Mouse (Mus musculus): ENCODE measurements at regions not wholly inside any gene's neighbourhood (a gene's known extent, or its start where the extent isn't known, plus 50 kb on each side); places are given as distances from the start of the nearest gene placed in this dataset.

DNA sequence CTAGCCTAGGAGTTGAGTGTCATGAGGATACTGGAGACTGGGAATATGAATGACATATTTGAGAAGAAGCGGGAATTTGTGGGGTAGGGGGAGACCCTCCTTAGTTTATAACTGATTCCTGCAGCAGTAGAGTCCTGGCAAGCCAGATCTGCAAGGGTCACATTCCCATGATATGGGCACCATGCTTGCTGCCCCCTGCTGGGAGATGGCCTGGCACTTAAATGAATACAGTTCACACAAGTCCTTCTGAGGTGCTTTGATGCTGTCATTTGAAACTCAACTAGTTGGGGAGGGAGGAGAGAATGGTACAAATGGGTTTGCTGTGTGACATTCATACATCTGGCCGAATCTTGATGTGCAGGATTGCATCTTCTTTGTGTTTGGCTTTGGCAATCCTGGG lies 556.4 kb downstream of the Ebf1 start:
- POLR2A ChIA-PET: no interaction called here
- CTCF ChIA-PET: no interaction called here

DNA sequence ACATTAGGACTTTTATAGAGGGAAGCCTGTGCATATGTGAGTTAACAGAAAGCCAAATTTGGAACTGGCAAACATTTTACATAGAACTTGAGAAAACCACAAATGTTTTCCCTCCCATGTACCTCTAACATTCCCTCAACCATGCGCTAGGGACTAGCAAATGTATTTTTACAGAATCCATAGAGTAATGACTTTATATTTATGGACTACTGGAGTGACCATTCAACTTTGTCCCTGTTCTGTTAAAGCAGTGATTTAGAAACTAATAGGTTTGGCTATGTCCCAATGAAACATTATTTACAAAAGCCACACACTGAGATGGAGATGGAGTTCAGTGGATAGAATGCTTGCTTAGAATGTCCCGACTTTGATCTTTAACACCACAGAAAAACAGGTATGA lies 557.0 kb downstream of the Ebf1 start:
- CTCF ChIA-PET: no interaction called here
- POLR2A ChIA-PET: no interaction called here

DNA sequence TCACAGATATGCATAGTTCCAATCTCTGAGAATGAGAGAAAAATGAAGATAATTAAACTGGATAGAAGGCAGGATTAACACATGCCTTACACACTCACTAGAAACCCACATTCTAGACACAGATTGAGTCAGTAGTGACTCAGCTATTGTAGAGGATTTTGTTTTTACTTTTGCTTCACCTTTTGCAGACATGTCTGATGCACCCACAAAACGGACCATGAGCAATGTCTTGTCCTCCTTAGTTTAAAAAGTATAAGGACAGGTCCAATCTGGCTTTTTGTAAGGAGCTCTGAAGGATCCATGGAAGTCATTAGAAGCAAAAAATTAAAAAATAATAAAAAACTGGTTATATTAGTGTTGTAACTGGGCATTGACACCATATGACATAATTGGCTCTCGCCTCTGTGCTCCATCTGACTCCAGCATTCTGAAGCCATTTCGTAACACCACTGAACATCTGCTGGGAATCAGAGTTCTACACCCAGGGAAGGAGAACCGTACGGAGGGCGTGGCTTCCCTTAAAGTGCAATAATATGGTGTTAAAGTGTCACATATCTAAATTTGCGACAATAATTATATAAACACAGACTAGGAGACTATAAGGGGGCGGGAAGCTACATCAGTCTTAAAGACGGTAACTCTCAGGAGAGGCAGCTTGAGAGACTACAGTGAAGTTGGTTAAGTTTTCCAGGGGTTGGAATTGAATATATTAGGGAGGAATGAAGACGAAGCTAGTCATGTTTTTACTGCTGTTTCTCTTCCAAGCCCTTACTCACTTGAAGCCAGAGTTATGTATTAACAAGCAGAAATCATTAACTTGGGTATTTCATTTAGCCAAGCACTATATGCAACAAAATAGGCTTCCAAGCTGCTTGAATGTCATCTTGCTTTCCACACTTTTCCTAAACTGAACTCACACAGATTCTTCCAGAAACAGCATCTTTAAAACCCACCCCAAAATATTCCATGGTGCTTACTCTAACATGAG lies 558.0 kb downstream of the Ebf1 start:
- ChIA-PET CTCF (interaction anchor here in 1 of 4 experiments (0.6 kb wide), 1 partner anchor 847 kb away, joined by 3 read pairs; no protein-coding TSS in a partner anchor), POLR2A (no interaction called here)

DNA sequence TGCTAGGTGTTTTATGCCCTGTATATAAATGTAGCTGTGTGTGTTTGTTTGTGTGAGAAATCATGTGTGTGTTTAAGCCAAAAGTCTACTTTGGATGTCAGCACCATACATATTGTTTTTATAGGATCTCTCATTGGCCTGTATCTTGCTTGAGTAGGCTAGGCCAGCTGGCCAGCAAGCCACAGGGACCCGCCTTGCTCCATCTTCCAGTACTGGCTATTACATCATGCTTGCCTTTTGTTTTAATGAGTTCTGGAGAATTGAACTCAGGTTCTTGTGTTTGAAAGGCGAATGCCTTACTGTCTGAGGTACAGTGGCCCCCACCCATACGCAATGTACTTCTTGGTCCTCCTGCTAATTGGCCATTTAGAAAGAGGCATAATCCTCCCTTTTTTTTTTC lies 559.9 kb downstream of the Ebf1 start:
- ChIA-PET POLR2A (no interaction called here), CTCF (no interaction called here)

DNA sequence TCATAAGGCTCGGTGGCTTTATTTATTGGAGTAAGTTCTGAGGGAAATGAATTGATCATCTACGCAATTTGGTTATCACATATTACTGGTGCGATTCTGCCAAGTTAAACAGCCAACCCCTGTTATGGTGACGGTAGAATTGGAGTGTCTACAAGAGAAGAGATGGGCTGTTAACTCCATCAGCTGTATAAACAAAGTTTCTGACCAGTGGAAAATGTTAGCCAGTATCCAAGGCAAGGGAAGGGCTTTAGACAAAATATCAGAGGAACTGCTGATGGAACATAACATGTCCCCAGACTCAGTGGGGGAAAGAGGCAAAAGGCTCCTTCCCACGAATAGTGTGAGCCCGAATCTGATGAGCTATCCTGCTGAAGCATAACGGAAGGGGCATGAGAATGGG lies 560.9 kb downstream of the Ebf1 start:
- ChIA-PET CTCF (interaction anchor here in 1 of 4 experiments (0.7 kb wide), 1 partner anchor 428 kb away, joined by 3 read pairs; no protein-coding TSS in a partner anchor), POLR2A (no interaction called here)

DNA sequence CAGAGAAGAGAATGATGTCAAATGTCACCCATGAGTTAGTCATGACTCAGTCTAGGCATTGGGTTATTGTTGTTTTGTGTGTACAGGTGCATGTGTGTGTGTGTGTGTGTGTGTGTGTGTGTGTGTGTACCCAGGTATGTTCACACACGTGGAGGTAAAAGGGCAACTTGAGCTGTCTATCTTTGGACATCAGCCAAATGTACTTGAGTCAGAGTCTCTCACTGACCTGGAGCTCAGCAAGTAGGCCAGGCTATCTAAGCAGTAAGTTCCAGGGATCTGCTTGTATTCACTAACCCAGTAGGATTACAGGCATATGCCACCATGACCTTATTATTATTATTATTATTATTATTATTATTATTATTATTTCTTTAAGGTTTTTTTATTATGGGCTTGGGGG lies 561.9 kb downstream of the Ebf1 start:
- ChIA-PET POLR2A (interaction anchor here in 1 of 4 experiments (0.8 kb wide), 1 partner anchor 76 kb away, joined by 3 read pairs; no protein-coding TSS in a partner anchor), CTCF (no interaction called here)

DNA sequence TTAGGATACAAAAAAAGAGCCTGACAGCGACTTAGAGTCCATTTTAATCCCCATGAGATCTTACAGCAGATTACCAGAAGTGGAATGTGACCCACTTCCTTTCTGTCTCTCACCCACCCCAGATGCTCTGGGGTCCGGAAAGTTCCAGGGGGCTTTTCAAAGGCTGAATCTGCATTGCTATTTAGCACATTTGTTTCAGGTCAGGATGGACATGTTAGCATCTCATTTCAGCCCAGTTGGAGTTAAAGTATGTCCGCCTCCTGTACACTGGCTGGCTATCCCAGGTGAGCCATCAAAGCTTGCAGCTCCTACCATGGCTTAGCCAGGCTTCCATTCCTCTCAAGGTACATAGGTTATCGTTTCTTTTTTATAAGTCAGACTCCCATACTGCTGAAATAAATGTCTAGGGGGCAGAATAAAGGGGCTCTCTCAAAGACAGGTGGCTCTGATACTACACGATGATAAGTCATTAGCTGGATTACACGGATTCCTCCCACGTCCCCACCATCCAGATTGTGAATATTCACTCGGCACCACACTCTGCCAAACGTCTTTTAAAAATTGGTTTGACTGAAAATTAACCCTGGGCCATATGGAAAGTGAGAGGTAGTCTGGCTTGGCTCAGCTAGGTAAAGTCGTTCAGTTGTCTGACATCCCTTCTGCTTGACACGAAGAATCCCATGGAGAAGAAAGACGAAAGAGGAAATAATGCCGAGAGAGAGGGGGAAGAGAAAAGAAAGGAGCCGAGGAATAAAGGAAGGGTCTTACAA lies 573.7 kb downstream of the Ebf1 start:
- POLR2A ChIA-PET: no interaction called here

DNA sequence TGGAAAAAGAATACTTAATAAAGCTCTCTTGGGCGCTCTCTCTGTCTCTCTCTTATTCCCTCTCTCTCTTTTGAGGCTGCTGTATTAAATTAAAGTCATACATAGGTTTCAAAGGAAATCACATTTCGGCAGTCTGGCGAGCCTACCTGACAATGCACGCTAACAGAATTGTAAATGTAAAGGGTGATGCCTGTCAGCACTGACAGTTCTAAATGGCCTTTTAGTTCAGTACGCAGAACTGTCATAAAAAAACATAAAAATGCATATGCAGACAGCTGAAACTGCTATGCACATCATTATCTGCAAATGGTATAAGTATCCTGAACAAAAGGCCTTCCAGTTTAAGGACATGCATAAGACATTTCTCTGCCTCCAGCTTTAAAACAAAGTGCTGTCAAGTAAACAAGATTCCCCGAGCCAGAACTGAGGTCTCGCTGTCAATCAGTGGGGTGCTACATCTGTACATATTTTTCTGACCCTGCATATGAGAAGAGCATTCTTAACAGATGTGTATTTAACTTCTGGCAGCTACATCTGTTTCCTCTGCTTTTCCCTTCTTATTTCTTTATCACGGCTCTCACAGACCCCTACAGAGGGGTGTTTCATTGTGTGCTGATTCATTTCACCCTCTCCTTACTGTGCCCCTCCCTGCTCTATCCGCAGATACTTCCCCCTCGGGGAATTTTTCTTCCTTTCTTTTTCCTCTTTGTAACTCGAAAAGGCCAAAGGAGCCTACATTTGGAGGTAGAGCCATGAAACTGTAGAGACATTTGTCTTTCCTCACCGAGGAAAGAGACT lies 574.5 kb downstream of the Ebf1 start:
- CTCF ChIA-PET: no interaction called here
- POLR2A ChIA-PET: interaction anchor here in 1 of 4 experiments (0.7 kb wide), 1 partner anchor 835 kb away, joined by 3 read pairs; no protein-coding TSS in a partner anchor

More for the DNA sequence above, 573.7 kb downstream of the Ebf1 start:
- CTCF ChIA-PET: no interaction called here

DNA sequence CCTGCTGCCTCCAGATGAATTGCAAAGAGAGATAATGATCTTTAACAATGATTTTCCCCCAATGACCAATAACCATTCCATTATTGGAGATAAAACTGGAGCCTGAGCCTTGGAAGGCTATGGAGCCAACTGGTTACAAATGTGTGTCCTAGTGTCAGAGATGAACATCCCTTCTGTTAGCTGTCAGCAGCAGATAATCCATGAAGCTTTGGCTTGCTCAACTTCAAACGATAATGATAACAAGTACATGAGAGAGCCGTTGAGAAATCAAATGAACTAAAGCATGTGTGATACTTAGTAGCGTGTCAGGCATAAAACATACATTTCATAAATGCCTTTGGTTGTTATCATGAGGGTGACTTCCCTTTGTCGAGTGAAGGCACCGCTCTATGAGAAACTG lies 576.2 kb downstream of the Ebf1 start:
- ChIA-PET POLR2A (no interaction called here), CTCF (no interaction called here)

DNA sequence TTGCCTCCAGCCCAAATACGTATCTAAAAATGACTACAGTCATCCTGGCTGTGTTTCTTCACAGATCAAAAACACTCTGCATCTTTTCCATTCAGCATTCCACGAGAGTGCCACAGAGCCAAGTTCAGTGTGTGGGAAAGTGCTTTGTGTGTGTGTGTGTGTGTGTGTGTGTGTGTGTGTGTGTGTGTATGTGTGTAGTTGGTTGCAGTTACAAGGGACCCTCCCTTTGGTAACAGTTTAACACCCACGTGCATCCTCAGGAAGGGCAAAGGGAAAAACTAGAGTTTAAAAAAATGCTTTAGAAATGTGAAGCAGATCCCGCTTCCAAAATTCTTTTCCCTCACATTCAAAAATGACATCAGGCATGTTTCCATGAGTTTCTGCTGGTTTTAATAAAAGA lies 582.4 kb downstream of the Ebf1 start:
- CTCF ChIA-PET: no interaction called here
- POLR2A ChIA-PET: no interaction called here

DNA sequence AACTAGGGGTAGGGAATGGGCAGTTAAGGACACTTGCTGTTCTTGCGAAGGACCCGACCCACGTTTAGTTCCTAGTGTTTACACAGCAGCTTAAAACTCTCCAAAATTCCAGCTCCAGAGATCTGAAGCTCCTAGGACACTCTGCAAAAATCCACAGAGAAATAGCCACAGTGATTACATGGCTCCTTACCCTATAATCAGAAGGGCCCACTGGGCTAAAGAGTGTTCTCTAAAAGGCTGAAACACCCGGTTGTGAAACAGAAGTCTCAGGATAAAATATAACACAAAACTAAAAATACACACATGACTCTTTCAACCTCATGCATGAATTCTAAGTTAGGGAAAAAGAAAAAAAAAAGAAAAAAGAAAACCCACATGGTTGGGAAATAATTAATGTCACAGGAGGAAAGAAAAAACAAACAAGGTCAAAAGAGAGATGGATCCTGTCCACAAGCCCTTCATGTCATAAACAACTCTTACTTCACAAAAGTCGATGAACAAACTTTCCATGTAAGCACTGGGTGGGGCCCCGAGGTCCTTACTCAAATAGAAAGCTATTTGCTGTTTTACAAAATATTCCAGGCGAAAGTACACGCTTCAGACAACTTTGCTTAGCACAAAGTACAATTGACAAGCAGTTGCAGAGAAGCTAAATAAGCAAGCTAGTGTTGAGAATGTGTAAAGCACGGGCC lies 583.7 kb downstream of the Ebf1 start:
- ChIA-PET CTCF (no interaction called here), POLR2A (no interaction called here)

DNA sequence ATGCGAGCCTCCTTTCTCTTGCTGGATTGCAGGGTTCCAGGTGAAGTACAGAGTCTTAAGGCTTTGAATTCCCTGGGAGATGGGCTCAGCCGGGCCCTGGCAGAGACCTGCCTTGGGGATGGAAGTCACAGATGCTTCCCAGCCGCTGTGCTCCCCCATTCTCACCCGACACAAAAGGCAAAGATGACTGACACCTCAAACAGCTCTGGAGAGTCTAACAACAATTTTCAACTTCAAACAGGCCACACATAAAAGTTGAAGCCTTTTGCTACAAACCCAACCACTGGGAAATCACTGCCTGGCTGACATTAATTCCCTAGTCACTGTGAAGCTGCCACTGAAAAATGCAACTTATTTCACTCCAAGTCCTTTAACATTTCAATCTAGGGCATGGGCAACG lies 586.3 kb downstream of the Ebf1 start:
- ChIA-PET CTCF (no interaction called here), POLR2A (no interaction called here)

DNA sequence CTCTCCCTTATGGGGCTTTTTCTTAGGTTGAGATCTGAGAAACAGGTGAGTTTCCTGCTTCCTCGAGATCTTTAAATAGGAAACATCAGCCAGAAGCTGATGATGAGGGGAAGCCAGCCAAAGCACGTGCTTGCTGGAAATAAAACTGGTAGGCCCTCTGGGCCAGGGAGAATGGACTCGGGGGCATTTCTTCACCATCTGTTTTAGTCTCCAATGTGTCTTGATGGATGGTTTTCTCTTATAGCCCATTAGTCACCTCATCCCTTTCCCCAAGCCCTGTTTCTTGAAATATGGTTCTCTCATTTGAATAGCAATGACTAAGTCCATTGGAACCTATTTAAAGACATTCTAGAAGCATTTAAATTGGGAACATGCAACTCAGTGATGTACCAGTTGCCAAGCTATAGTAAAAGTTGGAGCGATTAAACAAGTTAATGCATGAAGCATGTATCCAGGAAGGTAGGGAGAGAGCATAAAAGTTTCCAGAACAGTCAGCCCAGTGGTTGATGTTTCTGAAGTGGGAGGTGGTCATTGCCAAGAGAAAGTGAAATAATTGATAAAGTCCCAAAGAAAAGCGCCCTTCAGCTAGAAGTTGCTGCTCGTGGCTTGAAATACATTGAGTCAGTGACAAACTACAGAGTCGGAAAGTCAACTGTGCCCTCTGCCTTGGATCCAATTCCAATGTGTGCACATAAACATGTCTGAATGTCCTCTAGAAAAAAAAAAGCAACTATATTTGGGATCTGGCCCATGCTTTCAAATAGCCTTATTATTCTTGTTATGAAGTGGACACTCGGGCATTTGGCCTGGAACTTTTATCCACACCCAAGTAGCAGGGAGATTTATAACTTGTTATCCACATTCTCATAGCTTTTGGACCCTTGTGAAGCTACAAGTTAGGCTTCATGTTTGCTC lies 589.8 kb downstream of the Ebf1 start:
- ChIA-PET CTCF (no interaction called here), POLR2A (interaction anchor here in 1 of 4 experiments (0.6 kb wide), 1 partner anchor 711 kb away, joined by 3 read pairs; no protein-coding TSS in a partner anchor)

DNA sequence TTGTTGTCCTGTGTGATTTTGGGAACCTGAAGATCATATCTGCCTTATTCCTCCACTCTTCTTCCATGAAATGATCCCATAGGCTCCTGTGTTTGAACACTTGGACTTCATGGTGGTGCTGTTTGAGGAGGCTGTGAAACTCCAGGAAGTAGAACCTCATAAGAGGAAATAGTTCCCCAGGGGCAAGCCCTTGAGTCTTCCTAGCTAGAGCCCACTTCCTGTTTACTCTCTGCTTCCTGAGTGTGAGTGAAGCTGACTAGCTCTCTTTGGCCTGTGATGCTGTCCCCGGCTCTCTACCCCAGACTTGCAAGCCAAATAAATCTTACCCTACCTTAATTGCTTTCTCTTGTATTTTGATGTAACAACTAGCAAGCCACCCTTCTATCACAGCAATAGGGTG lies 597.0 kb downstream of the Ebf1 start:
- ChIA-PET POLR2A (no interaction called here), CTCF (no interaction called here)

DNA sequence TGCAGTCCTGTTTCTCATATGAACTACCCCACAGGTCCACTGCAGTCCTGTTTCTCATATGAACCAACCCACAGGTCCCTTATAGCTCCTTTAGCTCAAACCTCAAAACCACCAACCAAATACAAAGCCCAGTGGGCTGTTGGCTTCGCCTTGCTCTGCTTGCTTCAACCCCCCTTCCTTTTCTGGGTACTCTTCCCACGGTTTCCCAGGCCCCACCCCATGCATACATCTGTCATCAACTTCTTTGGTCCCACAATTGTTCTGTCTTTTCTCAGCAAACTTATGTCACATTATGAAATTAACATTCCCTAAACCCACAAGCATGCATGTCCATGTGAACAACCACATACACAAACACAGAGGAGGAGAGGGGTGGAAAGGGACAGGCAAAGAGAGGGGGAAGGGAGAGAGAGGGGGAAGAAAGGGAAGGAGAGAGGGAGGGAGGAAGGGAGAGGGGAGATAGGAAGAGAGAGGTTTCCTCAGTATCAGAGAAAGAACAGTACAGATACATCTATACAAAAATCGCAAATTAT lies 599.9 kb downstream of the Ebf1 start:
- ChIA-PET CTCF (no interaction called here), POLR2A (no interaction called here)

DNA sequence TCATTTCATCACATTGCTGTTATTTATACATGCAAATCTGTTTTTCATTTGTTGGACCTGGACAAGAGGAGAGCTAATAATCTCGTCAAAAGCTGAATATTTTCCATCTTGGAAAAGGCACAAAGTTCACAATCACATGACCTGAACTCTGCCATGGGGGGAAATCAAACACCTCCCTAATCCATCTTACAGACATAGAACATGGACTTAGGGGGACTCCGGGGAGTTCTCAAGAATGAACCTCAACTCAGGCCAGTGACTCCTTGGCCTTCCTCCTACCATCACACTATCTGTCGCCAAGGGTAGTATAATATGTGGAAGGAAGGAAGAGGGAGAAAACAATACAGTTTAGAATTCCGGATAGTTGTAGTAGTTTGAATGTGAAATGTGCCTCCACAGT lies 602.1 kb downstream of the Ebf1 start:
- ChIA-PET CTCF (no interaction called here), POLR2A (no interaction called here)

DNA sequence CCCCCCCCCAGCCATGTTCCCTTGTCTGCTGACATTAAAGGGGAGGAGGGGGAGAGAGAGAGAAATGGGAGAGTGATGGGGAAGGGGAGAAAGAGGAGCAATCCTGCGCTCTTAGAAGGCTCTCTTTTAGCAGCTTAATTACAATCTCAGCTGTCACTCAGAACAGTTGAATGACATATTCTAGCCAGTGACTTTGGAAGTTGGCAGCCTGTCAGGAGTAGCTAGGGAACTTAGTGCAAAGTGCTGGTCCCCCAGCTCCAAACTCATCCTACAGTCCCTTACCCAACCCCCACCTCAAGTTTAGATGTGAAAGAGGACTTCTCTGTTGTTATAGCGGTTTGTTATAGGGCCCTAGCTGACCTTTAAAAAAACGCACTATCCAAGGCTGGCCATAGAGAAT lies 604.9 kb downstream of the Ebf1 start:
- CTCF ChIA-PET: interaction anchor here in 1 of 4 experiments (0.6 kb wide), 1 partner anchor 221 kb away, joined by 4 read pairs; no protein-coding TSS in a partner anchor
- POLR2A ChIA-PET: no interaction called here

All from embryonic stem cell, embryonic (primary cell).